Mouse (Mus musculus) lung, adult 2 months (tissue): ENCODE measurements around the gene Dock11.

Experiments used
- CTCF ChIP-seq: fragments of 200-500 bp; IDR thresholded peaks from 2 replicates; pipeline ENCODE4 v1.5.1; 2011; ENCODE audit warnings: mild to moderate bottlenecking, low read length, control low read depth; ENCODE audit not compliant: insufficient read depth
- POLR2A ChIP-seq: fragments of 200-500 bp; IDR thresholded peaks from 2 replicates; pipeline ENCODE4 v1.6.1; 2011; ENCODE audit warnings: low read depth, mild to moderate bottlenecking, control low read depth, low read length, borderline replicate concordance; ENCODE audit errors: extremely low read depth

DNA sequence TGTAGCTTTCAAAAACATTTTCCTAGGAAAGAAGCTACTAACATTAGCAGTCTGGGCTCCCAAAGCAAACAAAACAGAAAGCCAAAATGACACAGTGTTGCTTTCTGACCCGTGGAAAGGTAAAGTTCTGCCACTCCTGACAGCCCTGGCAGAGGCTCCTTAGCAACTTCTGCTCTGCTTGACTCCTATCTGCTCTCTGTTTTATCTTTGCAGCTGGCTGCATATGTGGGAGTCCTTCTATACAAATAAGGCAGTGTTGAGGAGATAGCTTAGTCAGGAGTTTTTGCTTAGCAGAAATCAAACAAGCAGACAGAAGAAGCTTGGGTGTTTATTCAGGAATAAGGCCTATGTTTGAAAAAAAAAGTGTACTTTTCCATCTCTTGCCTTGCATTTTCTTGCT lies 57.8 kb downstream of the Dock11 start:
- TF ChIP-seq POLR2A = no peak
- no peak for TF ChIP-seq CTCF
